Mouse (Mus musculus) embryonic facial prominence, embryonic 12.5 days (tissue): ENCODE measurements around the gene Tub. TPM values are rescaled to one million over a fixed set of nuclear protein-coding genes. Genes with fewer than 3 reads are reported as not detected.

Source experiments
- ATAC-seq: fragments of 200-750 bp; cut with Nextera tagmentation; 2 replicates; pipeline ENCODE4 v1.8.0; 2017; ENCODE audit not compliant: insufficient number of reproducible peaks, insufficient read depth, low FRiP score, low TSS enrichment
- H3K27ac ChIP-seq: fragments of 300-500 bp; sonication (generic); 2 replicates; pipeline ENCODE4 v1.5.1; 2016; ENCODE audit warnings: mild to moderate bottlenecking
- H3K27me3 ChIP-seq: fragments of 300-500 bp; sonication (generic); 2 replicates; pipeline ENCODE4 v1.6.1; 2016; ENCODE audit warnings: mild to moderate bottlenecking, moderate library complexity
- H3K36me3 ChIP-seq: fragments of 300-500 bp; sonication (generic); 2 replicates; pipeline ENCODE4 v1.6.1; 2016; ENCODE audit warnings: mild to moderate bottlenecking
- H3K4me1 ChIP-seq: fragments of 300-500 bp; sonication (generic); 2 replicates; pipeline ENCODE4 v1.6.1; 2016
- H3K4me2 ChIP-seq: fragments of 300-500 bp; sonication (generic); replicated peaks from 2 replicates; pipeline ENCODE4 v1.6.1; 2016; ENCODE audit warnings: mild to moderate bottlenecking, moderate library complexity
- H3K4me3 ChIP-seq: fragments of 300-500 bp; sonication (generic); 2 replicates; pipeline ENCODE4 v1.5.1; 2016; ENCODE audit warnings: mild to moderate bottlenecking
- H3K9ac ChIP-seq: fragments of 300-500 bp; sonication (generic); 2 replicates; pipeline ENCODE4 v1.6.1; 2016; ENCODE audit warnings: mild to moderate bottlenecking, moderate library complexity
- H3K9me3 ChIP-seq: fragments of 300-500 bp; sonication (generic); 2 replicates; pipeline ENCODE4 v1.6.1; 2016; ENCODE audit warnings: mild to moderate bottlenecking, moderate library complexity
- WGBS: fragments of 180-500 bp; shearing (Covaris S2); methylation state at CpG from one replicate; pipeline ENCODE4 v1.1.7; 2016; 5-methylcytosine and 5-hydroxymethylcytosine counted together
- polyA plus RNA-seq: library from polyadenylated mRNA; unstranded; fragments of >200 nt; fragmentation: Nextera tagmentation; extraction: Ambion mirVana; gene quantifications from 2 replicates; pipeline ENCODE4 v1.2.1, GENCODE M21; 2016

Gene Tub
- polyA plus RNA-seq, 1 experiment from 2014 or later = 7.3 TPM

GRCm38 (mm10) chr7:109014851-109015250 is 64.7 kb downstream of the Tub start:
- no peak for ATAC-seq
- Histone ChIP-seq H3K4me1 (0 out of 2 replicates have a peak, but pooled peaks cover 7% of the 10 kb centered on the region), H3K27me3 (peaks cover 35% of the 10 kb centered on the region), H3K36me3 (no peaks in the 10 kb centered on the region), H3K4me3 (no peak overlapping the region), H3K9ac (no peak overlapping the region), H3K9me3 (no peaks in the 10 kb centered on the region), H3K27ac (no peak overlapping the region), H3K4me2 (no peak overlapping the region)
- WGBS = 80% methylated on average over 7 of the region's 7 CpGs

DNA sequence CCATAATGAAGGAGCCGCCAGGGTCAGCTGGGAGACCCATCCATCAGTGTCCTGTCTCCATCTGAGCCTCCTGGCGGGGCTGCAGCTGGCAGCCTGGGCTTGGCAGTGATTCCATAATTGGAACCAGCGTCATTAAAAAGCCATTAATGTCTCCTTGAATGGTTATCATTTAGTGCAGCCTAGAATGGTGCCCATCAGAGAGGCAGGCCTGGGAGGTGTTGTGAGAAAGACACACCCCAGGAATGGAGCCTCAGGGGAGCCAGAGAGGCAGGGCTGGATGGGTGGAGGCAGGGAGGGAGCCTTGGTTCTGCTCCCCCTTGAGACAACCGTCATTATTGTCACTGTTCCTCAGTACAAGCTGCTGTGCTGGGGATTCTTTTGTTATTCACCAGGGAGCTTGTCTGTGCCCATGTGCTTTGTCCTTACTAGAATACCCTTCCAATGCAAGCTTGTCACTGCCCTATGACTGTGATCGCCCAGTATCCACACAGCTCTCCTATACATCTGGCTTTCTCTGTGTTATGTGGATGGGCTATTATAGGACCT is 66.3 kb downstream of the Tub start:
- ATAC-seq = no peak

GRCm38 (mm10) chr7:109019243-109019642 is 69.1 kb downstream of the Tub start:
- no peaks in the 10 kb centered on the region for H3K4me1 ChIP-seq
- H3K9me3 ChIP-seq = no peaks in the 10 kb centered on the region
- no peak for ATAC-seq
- WGBS = 87% methylated on average over 7 of the region's 7 CpGs
- no peak overlapping the region for H3K9ac ChIP-seq
- H3K36me3 ChIP-seq = no peaks in the 10 kb centered on the region
- H3K4me2 ChIP-seq = no peak overlapping the region
- H3K4me3 ChIP-seq = no peak overlapping the region
- H3K27ac ChIP-seq = no peak overlapping the region
- H3K27me3 ChIP-seq = no peaks in the 10 kb centered on the region

More for the DNA sequence above, 66.3 kb downstream of the Tub start:
- H3K9me3 ChIP-seq = no peaks in the 10 kb centered on the region
- no peak overlapping the region for H3K4me2 ChIP-seq
- H3K9ac ChIP-seq = no peak overlapping the region
- WGBS = 53% methylated on average over 5 of the region's 5 CpGs
- H3K27me3 ChIP-seq = peaks cover 19% of the 10 kb centered on the region
- H3K4me1 ChIP-seq = 0 out of 2 replicates have a peak, but pooled peaks cover 2% of the 10 kb centered on the region
- H3K4me3 ChIP-seq = no peak overlapping the region
- H3K27ac ChIP-seq = no peak overlapping the region
- no peaks in the 10 kb centered on the region for H3K36me3 ChIP-seq

GRCm38 (mm10) chr7:109021428-109021827 is 71.3 kb downstream of the Tub start:
- no peak overlapping the region for H3K9ac ChIP-seq
- H3K9me3 ChIP-seq = no peaks in the 10 kb centered on the region
- ATAC-seq = no peak
- no peaks in the 10 kb centered on the region for H3K27me3 ChIP-seq
- 12% methylated on average over 3 of the region's 3 CpGs for WGBS
- no peak overlapping the region for H3K4me2 ChIP-seq
- no peak overlapping the region for H3K4me3 ChIP-seq
- H3K36me3 ChIP-seq = no peaks in the 10 kb centered on the region
- H3K27ac ChIP-seq = no peak overlapping the region
- H3K4me1 ChIP-seq = no peaks in the 10 kb centered on the region

DNA sequence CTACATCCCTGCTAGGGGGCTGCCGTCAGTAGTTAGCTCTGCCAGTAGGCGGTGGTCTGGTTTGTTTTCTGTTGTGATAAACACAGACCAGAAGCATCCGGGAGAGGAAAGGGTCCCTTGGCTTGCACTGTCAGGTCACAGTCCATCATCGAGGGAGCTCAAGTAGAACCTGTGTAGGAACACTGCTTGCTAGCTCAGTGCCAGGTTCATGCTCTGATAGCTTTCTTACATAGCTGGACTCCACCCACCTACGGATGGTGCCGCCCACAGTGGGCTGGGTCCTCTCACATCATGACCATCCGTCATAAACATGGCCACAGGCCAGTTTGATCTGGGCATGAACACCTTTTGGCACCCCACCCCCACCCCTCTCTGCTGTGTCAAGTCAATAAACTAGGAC is 75.6 kb downstream of the Tub start:
- H3K4me1 ChIP-seq = no peaks in the 10 kb centered on the region
- H3K27me3 ChIP-seq = no peaks in the 10 kb centered on the region
- no peak overlapping the region for H3K4me2 ChIP-seq
- no peaks in the 10 kb centered on the region for H3K36me3 ChIP-seq
- WGBS = 90% methylated on average over 7 of the region's 7 CpGs
- no peaks in the 10 kb centered on the region for H3K9me3 ChIP-seq
- no peak overlapping the region for H3K4me3 ChIP-seq
- ATAC-seq = no peak
- no peak overlapping the region for H3K27ac ChIP-seq
- H3K9ac ChIP-seq = no peak overlapping the region

DNA sequence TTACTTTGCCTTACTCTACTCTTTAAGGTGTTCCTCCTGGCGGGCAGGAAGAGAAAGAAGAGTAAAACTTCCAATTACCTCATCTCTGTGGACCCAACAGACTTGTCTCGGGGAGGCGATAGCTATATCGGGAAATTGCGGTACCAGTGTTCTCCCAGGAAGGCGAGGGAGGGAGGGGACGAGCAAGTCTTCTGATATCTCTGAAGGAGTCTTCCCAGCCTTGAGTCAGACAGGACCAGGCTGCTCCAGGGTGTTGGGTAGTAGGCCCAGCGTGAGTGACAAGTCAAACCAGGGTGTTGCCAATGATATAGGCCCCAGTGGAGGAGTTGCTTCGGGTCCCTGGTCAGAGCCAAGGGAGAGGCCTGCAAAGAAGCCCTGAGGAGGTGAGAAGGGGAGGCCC is 76.8 kb downstream of the Tub start:
- H3K27me3 ChIP-seq = no peaks in the 10 kb centered on the region
- ATAC-seq = no peak
- H3K36me3 ChIP-seq = no peaks in the 10 kb centered on the region
- H3K9ac ChIP-seq = no peak overlapping the region
- WGBS = 88% methylated on average over 9 of the region's 9 CpGs
- H3K4me1 ChIP-seq = no peaks in the 10 kb centered on the region
- no peaks in the 10 kb centered on the region for H3K9me3 ChIP-seq
- no peak overlapping the region for H3K4me2 ChIP-seq
- no peak overlapping the region for H3K4me3 ChIP-seq
- H3K27ac ChIP-seq = no peak overlapping the region

DNA sequence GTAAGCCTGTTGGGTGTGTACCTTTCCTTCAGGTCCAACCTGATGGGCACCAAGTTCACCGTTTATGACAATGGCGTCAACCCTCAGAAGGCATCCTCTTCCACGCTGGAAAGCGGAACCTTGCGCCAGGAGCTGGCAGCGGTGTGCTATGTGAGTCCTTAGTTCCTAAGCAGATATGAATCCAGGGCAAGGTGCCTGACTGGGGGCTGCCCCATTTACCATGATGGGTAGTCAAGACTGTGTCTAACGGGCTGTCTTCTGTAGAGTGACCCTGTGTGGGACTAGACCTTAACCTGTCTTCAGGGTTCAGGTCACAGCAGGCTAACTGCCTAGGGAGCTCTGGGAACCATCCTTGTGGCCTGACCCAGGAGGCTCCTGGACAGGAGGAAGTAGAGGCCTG is 77.6 kb downstream of the Tub start:
- ATAC-seq = 0 out of 2 replicates have a peak, but pooled peaks have one; percentile 24
- H3K9me3 ChIP-seq = no peaks in the 10 kb centered on the region

DNA sequence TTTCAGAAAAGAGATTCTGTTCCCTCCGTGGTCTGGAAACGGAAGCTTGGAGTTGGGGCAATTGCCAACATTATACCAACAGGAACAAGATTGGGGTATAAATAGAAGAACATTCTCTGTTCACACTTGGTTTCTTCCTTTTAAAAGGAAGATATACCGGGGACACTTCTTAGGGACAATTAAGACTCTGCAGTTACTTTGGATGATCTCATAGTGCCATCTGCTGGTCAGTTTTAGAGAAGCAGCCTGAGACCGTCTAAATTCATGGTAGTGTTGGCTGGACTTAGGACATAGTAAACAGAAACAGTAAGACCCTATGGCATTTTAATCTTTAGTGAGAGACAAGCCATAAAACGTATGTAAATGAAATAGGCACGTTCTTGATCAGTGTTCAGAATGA is 78.1 kb downstream of the Tub start:
- H3K9me3 ChIP-seq = no peaks in the 10 kb centered on the region
- no peak for ATAC-seq
- H3K36me3 ChIP-seq = no peaks in the 10 kb centered on the region
- no peak overlapping the region for H3K4me2 ChIP-seq
- no peak overlapping the region for H3K9ac ChIP-seq
- no peaks in the 10 kb centered on the region for H3K27me3 ChIP-seq
- H3K27ac ChIP-seq = no peak overlapping the region
- no peaks in the 10 kb centered on the region for H3K4me1 ChIP-seq
- H3K4me3 ChIP-seq = no peak overlapping the region
- WGBS = 30% methylated on average over 6 of the region's 6 CpGs

More for the DNA sequence above, 77.6 kb downstream of the Tub start:
- 91% methylated on average over 7 of the region's 7 CpGs for WGBS
- Histone ChIP-seq H3K9ac (no peak overlapping the region), H3K27ac (no peak overlapping the region), H3K27me3 (no peaks in the 10 kb centered on the region), H3K4me3 (no peak overlapping the region), H3K4me1 (no peaks in the 10 kb centered on the region), H3K4me2 (no peak overlapping the region), H3K36me3 (no peaks in the 10 kb centered on the region)

DNA sequence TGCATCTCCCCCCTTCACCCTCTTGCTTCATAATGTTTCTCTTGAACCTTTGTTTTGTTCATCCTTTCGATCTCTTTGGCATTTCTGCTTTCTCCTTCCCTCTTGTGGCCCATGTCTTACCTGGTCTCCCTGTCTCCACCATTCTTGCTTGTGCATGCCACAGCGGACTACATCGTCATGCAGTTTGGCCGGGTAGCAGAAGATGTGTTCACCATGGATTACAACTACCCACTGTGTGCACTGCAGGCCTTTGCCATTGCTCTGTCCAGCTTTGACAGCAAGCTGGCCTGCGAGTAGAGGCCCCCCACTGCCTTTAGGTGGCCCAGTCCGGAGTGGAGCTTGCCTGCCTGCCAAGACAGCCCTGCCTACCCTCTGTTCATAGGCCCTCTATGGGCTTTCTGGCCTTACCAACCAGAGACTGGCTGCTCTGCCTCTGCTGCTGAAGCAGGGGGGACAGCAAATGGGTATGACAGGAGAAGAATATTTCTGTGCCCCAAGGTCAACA is 79.9 kb downstream of the Tub start:
- Histone ChIP-seq H3K27me3 (no peaks in the 10 kb centered on the region), H3K4me3 (no peak overlapping the region), H3K9me3 (no peaks in the 10 kb centered on the region), H3K27ac (no peak overlapping the region), H3K36me3 (no peaks in the 10 kb centered on the region), H3K4me2 (no peak overlapping the region), H3K9ac (no peak overlapping the region; the same call in 1 of the 2 replicates), H3K4me1 (no peaks in the 10 kb centered on the region)
- 83% methylated on average over 6 of the region's 6 CpGs for WGBS
- no peak for ATAC-seq

DNA sequence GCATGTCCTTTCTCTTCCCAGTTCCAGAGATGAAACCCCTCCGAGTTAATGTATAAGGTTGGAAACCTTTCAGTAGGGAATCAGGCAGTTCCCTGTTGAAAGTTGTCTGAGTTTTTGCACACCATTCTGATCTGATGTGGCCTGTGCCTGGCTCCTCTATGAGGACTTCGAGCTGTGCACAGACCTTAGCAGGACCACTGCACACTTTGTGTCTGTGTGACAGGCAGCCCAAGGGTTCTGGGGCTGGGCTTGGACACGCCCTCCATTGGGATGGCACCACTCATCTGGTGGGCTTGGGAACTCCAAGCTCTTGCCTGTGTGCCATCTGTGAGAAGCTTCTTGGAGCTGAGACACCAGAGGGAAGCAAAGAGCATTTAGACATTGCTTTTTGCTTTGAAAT is 81.2 kb downstream of the Tub start:
- H3K4me2 ChIP-seq = no peak overlapping the region
- no peaks in the 10 kb centered on the region for H3K36me3 ChIP-seq
- no peaks in the 10 kb centered on the region for H3K4me1 ChIP-seq
- H3K27me3 ChIP-seq = no peaks in the 10 kb centered on the region
- no peak overlapping the region for H3K4me3 ChIP-seq
- no peaks in the 10 kb centered on the region for H3K9me3 ChIP-seq
- H3K9ac ChIP-seq = no peak overlapping the region
- WGBS = 78% methylated on average over 3 of the region's 3 CpGs
- no peak for ATAC-seq
- no peak overlapping the region for H3K27ac ChIP-seq

- no peaks in the 10 kb centered on the region for H3K9me3 ChIP-seq
- no peaks in the 10 kb centered on the region for H3K4me1 ChIP-seq
- H3K4me2 ChIP-seq = no peak overlapping the region
- 69% methylated on average over 2 of the region's 2 CpGs for WGBS
- H3K27ac ChIP-seq = no peak overlapping the region
- H3K9ac ChIP-seq = no peak overlapping the region
- ATAC-seq = no peak
- H3K27me3 ChIP-seq = no peaks in the 10 kb centered on the region
- H3K4me3 ChIP-seq = no peak overlapping the region
- no peaks in the 10 kb centered on the region for H3K36me3 ChIP-seq
Measured at GRCm38 (mm10) chr7:109032054-109032453, 81.9 kb downstream of the Tub start.

GRCm38 (mm10) chr7:109038121-109038735 is 88.1 kb downstream of the Tub start:
- no peak overlapping the region for H3K4me3 ChIP-seq
- 77% methylated on average over 8 of the region's 8 CpGs for WGBS
- no peaks in the 10 kb centered on the region for H3K27me3 ChIP-seq
- no peak overlapping the region for H3K4me2 ChIP-seq
- ATAC-seq = no peak
- no peaks in the 10 kb centered on the region for H3K9me3 ChIP-seq
- H3K9ac ChIP-seq = no peak overlapping the region
- no peak overlapping the region for H3K27ac ChIP-seq
- no peaks in the 10 kb centered on the region for H3K36me3 ChIP-seq
- H3K4me1 ChIP-seq = no peaks in the 10 kb centered on the region
